Mouse (Mus musculus): ENCODE results near the gene Dock9. TPM values are rescaled to one million over a fixed set of nuclear protein-coding genes. Genes with fewer than 3 reads are reported as not detected.

The Dock9 gene
- total and polyA plus RNA-seq, 2 experiments from 2014 or later = 14.0 to 68.8 TPM

- ATAC-seq (ENCODE audit: low FRiP score) (no peak), DNase-seq (ENCODE audit: low spot score) (no peak)
- Histone ChIP-seq H3K4me2 (ENCODE audit: low read depth, low read length, poor library complexity, severe bottlenecking) (no peak overlapping the region), H3K9ac (replicated peaks; ENCODE audit: low read length, poor library complexity, severe bottlenecking) (no peak overlapping the region), H3K4me3 (ENCODE audit: low read depth, low read length) (no peak overlapping the region), H3K36me3 (ENCODE audit: insufficient read depth, low read length) (no peaks in the 10 kb centered on the region), H3K4me1 (ENCODE audit: insufficient read depth, low read length) (no peaks in the 10 kb centered on the region), H3K27me3 (ENCODE audit: insufficient read depth, low read length) (no peaks in the 10 kb centered on the region), H3K9me3 (ENCODE audit: low read length) (no peaks in the 10 kb centered on the region), H3K27ac (ENCODE audit: low read depth, low read length) (no peak overlapping the region)
- 91% methylated on average over 2 of the region's 2 CpGs for WGBS
- no peak for TF ChIP-seq CTCF (IDR thresholded peaks at IDR 0.05)
These were observed 302.5 kb downstream of the Dock9 start for GRCm38 (mm10) chr14:121495120-121495519.

GRCm38 (mm10) chr14:121494238-121494637 is 303.4 kb downstream of the Dock9 start:
- WGBS = 65% methylated on average over 2 of the region's 2 CpGs
- DNase-seq (ENCODE audit: low spot score) (no peak), ATAC-seq (ENCODE audit: low FRiP score) (no peak)
- Histone ChIP-seq H3K36me3 (ENCODE audit: insufficient read depth, low read length) (no peaks in the 10 kb centered on the region), H3K9ac (replicated peaks; ENCODE audit: low read length, poor library complexity, severe bottlenecking) (no peak overlapping the region), H3K4me1 (ENCODE audit: insufficient read depth, low read length) (no peaks in the 10 kb centered on the region), H3K27me3 (ENCODE audit: insufficient read depth, low read length) (no peaks in the 10 kb centered on the region), H3K4me2 (ENCODE audit: low read depth, low read length, poor library complexity, severe bottlenecking) (no peak overlapping the region), H3K9me3 (ENCODE audit: low read length) (no peaks in the 10 kb centered on the region), H3K4me3 (ENCODE audit: low read depth, low read length) (no peak overlapping the region), H3K27ac (ENCODE audit: low read depth, low read length) (no peak overlapping the region)
- TF ChIP-seq CTCF (IDR thresholded peaks at IDR 0.05) = no peak

- Histone ChIP-seq H3K4me2 (ENCODE audit: low read depth, low read length, poor library complexity, severe bottlenecking) (no peak overlapping the region), H3K27me3 (ENCODE audit: insufficient read depth, low read length) (no peaks in the 10 kb centered on the region), H3K9ac (replicated peaks; ENCODE audit: low read length, poor library complexity, severe bottlenecking) (no peak overlapping the region), H3K36me3 (ENCODE audit: insufficient read depth, low read length) (no peaks in the 10 kb centered on the region), H3K9me3 (ENCODE audit: low read length) (no peaks in the 10 kb centered on the region), H3K4me3 (ENCODE audit: low read depth, low read length) (no peak overlapping the region), H3K4me1 (ENCODE audit: insufficient read depth, low read length) (no peaks in the 10 kb centered on the region), H3K27ac (ENCODE audit: low read depth, low read length) (no peak overlapping the region)
- no peak for DNase-seq (ENCODE audit: low spot score)
- no peak for TF ChIP-seq CTCF (IDR thresholded peaks at IDR 0.05)
- ATAC-seq (ENCODE audit: low FRiP score) = no peak
- WGBS = 82% methylated on average over 3 of the region's 3 CpGs
These were observed 303.9 kb downstream of the Dock9 start for GRCm38 (mm10) chr14:121493712-121494111.

GRCm38 (mm10) chr14:121492328-121492727 is 305.3 kb downstream of the Dock9 start:
- TF ChIP-seq CTCF (IDR thresholded peaks at IDR 0.05) = no peak
- H3K27me3 ChIP-seq (ENCODE audit: insufficient read depth, low read length) = no peaks in the 10 kb centered on the region
- no peaks in the 10 kb centered on the region for H3K4me1 ChIP-seq (ENCODE audit: insufficient read depth, low read length)
- H3K4me3 ChIP-seq (ENCODE audit: low read depth, low read length) = no peak overlapping the region
- H3K9me3 ChIP-seq (ENCODE audit: low read length) = no peaks in the 10 kb centered on the region
- no peak overlapping the region for H3K9ac ChIP-seq (replicated peaks; ENCODE audit: low read length, poor library complexity, severe bottlenecking)
- no peaks in the 10 kb centered on the region for H3K36me3 ChIP-seq (ENCODE audit: insufficient read depth, low read length)
- whole genome bisulfite sequencing = 45% methylated on average over 8 of the region's 8 CpGs
- DNase-seq (ENCODE audit: low spot score) (peak; percentile 5), ATAC-seq (ENCODE audit: low FRiP score) (peak; percentile 49; the same call in 1 of the 2 replicates)
- H3K27ac ChIP-seq (ENCODE audit: low read depth, low read length) = no peak overlapping the region
- no peak overlapping the region for H3K4me2 ChIP-seq (ENCODE audit: low read depth, low read length, poor library complexity, severe bottlenecking)

Other genes starting within 250 kb of the Dock9 start
- 39.8 and 43.6 TPM in 2 replicates for gene Ubac2, start 80.8 kb upstream of the Dock9 start, total RNA-seq (2014; rRNA removed)
- 50.9 and 51.7 TPM in 2 replicates for gene Ubac2, start 80.8 kb upstream of the Dock9 start, polyA plus RNA-seq (2015; fragmentation: Nextera tagmentation; extraction: Ambion mirVana)
- not detected in 2 replicates for gene Gpr18, start 117.9 kb upstream of the Dock9 start, total RNA-seq (2014; rRNA removed)
- gene Gpr18, start 117.9 kb upstream of the Dock9 start, polyA plus RNA-seq (2015; fragmentation: Nextera tagmentation; extraction: Ambion mirVana) = 0.10 and 0.11 TPM in 2 replicates
- gene Gpr183, start 167.4 kb upstream of the Dock9 start, total RNA-seq (2014; rRNA removed) = 0.52 and 1.3 TPM in 2 replicates
- gene Gpr183, start 167.4 kb upstream of the Dock9 start, polyA plus RNA-seq (2015; fragmentation: Nextera tagmentation; extraction: Ambion mirVana) = 0.49 and 0.64 TPM in 2 replicates
- gene Timm8a2, start 236.8 kb upstream of the Dock9 start, total RNA-seq (2014; rRNA removed) = 0.60 TPM in 1 of 2 replicates, not detected in the other
- not detected in 2 replicates for gene Timm8a2, start 236.8 kb upstream of the Dock9 start, polyA plus RNA-seq (2015; fragmentation: Nextera tagmentation; extraction: Ambion mirVana)

Data from midbrain, postnatal 0 days (tissue).